Mouse (Mus musculus) ES-Bruce4 (cell line): ENCODE data around the gene Taok3.

Source experiments
- CTCF ChIP-seq: IDR thresholded peaks from one replicate; pipeline ENCODE4 v1.8.1; 2011; ENCODE audit warnings: low read depth, low read length
- POLR2A ChIP-seq: IDR thresholded peaks from one replicate; pipeline ENCODE4 v1.8.1; 2011; ENCODE audit warnings: low read length; ENCODE audit not compliant: insufficient read depth

- TF ChIP-seq CTCF: no peak
- TF ChIP-seq POLR2A: no peak
Measured at GRCm38 (mm10) chr5:117105761-117106160, 14.2 kb upstream of the Taok3 start.
